Mouse (Mus musculus): ENCODE measurements around the gene Abcc3.

- no peak for TF ChIP-seq CTCF (IDR thresholded peaks at IDR 0.05; ENCODE audit: borderline replicate concordance, insufficient read depth, low read length)
- TF ChIP-seq POLR2A (IDR thresholded peaks at IDR 0.05; ENCODE audit: low read depth, low read length), result no peak
Observed at GRCm38 (mm10) chr11:94370809-94371208, 22.0 kb downstream of the Abcc3 start.

All from embryonic fibroblast, embryonic 13.5 days (primary cell).